Mouse (Mus musculus): ENCODE measurements around the gene Zc3h7a.
"Not testable (repeated sequence)": the region's sequence is repeated elsewhere in the genome, so short reads cannot be mapped to it uniquely, and the experiment has no call there.

The Zc3h7a gene

DNA sequence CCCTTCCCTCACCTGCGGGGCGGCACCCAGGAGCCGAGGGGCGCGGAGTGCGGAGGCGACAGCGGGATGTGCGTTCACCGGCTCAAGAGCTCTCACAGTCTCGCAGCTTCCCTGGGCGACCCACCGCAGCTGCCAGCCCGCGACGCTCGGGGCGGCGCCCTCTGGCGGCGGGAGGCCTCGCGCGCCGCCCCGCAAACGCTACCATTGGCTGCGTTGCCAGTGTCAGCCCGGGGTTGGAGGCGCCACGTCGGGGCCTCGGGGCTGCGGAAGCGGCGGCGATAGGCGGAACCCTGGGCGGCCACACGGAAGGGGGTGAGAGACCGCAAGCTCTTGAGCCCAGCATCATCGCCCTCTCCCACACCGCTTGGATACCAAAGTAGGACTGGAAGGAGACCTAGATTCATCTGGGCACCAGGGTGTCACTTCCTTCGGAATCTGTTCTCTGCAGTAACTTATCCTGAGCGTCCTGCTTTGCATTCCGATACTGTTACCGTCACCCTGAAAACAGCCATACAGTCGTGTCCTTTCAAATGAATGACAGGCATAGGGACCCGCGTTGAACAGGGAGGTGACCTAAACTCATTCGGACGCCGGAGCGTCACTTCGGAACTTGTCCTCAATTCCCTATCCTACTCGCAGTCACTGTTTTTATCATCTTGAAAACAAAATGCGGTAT lies at the start of gene Zc3h7a:
Gene Zc3h7a (minus strand): TSS at position 186 of the 676 bp plus-strand sequence.
- DNase-seq (ENCODE audit: low spot score in 2 of 2) = peak; percentile 79 to 92

DNA sequence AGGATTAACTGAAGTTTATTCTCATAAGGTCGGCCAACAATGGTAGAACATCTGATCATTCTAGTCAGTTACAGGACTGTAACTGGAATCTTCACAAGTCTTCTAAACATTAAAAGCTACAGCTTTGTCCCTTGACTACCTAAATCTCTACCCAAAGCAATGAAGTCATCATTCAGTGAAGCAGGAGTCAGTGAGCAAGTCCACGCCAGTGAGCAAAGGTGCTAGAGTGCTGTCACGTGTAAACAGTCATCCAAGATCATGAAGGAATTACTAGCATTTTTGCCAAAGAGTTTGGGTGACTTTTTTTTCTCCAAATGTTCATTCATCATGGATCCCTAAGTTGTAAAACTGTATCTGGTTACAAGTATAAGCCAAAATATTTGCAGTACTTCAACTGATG lies 41.6 kb upstream of the Zc3h7a start:
- no peak for DNase-seq (ENCODE audit: low spot score in 2 of 2)

DNA sequence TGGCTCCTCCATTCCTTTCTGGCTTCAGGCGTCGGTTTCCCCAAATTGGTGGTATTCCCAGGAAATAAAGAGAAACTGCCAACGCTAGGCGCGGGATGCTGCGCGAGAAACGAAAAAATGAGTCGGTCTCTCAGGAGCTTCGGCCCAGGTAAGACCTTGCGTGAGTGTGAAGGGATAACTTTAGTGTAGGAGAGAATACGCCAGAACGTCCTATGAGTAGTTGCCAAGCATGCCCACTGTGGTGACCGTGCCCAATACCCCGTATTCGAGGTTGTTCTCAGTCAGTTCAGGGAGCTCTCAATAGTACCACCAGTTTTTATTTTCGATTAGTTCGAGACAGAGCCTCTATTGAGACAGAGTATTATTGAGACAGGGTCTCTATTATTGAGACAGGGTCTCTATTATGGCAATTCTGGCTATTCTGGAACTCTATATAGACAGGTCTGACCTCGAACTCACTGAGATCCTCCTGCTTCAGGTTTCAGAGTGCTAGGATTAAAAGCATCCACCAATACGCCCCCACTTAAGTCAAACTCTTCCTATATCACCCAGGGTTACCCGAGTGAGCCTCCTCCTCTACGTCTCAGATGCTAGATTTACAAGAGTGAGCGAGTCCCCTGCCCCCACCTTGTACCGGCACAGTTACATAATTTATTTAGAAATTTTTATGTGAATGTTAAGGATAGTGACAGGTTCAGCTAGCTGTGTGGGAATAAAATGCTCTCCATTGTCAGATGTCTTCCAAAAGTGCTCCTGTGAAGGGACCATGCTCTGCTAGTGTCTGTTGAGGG lies 27.6 kb upstream of the Zc3h7a start:
- peak; percentile 16 to 19 for DNase-seq (ENCODE audit: low spot score in 2 of 2)

DNA sequence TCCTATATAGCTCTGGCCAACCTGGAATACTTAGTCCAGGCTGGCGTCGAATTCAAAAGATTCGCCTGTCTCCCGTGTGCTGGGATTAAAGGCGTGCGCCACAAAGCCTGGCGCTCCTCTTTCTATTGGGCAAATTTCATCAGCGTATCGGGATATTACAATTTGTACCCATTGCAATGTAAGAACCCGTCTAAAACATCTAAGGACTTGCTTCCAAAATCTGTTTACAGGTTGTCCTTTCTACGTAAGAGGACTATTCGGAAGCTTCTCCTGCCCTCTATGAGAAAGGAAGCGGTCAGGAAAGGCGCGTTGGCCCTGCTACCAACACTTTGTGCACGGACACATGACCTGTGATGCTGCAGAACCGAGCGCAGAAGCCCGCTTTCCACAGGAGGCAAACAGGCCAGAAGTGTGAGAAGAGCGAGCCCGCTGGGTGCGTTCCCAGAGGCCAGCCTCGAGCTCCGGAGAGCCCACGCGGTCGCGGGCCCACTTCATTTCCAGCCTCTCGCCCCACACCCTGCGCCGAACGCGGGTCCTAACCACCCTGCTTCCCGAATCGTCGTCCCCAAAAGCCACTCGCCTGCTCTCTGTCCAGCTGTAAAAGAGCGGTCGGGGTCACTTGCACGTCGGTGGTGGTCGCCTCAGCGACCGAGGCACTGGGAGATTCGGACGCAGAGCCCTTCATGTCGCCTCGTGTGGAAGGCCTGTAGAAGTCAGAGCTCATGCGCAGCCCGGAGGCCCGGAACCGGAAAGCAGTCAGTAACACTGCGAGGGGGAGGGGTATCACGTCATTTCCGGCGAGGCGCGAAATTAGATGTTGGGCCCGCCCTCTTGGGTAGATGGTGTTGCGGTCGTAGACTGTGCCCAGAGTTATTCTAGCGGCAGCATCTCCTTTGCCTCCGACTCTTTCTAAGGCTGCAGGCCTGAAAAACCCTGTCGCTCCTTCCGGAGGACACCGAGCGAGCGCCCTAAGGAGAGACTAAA lies 26.7 kb upstream of the Zc3h7a start, which contains the start of gene Rsl1d1:
Gene Rsl1d1 (minus strand): TSS at position 761 of the 984 bp plus-strand sequence.
- DNase-seq (ENCODE audit: low spot score in 2 of 2) = peak; percentile 81 to 94

DNA sequence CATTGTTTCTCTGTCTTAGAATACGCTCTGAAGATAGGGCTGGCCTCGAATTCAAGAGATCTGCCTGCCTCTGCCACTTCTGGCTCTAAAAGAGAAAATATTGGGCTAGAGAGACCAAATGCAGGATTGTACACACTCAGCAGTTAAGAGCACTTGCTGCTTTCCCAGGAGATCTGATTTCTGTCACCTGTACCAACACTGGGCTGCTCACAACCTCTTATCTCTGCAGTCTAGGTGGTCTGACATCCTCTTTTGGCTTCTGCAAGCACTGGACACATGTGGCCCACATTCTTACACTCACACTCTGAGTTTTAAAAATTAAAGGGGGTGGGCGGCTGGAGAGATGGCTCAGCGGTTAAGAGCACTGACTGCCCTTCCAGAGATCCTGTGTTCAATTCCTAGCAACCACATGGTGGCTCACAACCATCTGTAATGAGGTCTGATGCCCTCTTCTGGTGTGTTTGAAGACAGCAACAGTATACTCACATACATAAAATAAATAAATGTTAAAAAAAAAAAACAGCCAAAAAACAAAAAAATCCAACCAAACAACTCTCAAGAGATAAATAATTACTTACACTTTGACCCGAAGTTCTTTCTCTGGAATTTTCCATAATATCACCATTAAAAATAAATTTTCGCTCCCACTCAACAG lies 25.7 kb upstream of the Zc3h7a start:
- DNase-seq (ENCODE audit: low spot score in 2 of 2) = no peak

DNA sequence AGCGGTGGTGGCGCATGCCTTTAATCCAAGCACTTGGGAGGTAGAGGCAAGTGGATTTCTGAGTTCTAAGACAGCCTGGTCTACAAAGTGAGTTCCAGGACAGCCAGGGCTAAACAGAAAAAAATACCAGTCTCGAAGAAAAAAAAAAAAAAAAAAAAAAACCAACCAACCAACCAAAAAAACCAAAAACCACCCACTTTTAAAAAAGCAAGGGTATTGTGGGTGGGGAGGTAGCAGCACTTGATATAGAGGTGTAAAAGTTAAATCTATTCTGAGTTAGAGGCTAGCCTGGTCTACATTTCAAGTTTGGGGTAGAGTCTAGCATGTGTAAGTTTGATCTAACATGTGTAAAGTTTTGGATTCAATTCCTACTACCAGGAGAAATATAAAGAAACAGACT lies 24.1 kb upstream of the Zc3h7a start:
- DNase-seq (ENCODE audit: low spot score in 2 of 2) = no peak

DNA sequence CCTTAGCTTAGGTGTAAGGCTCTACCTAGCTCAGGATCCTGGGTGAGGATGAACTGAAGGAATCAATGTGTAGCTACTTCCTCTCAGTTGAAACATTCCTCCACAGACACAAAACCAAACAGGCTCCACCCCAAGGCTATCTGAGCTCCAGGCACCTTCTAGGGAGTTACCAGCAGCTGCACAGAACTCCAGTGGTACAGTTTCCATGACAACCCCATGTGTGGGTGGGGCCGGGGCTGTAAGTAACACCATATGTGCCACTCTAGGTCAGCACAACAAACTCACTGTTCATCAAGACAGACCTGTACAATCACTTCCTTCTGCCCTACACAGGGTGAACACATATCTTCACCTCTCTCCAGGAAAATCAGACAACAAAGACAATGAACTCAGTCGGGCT lies 22.3 kb upstream of the Zc3h7a start:
- peak in 1 of 2 experiments; percentile 47 for DNase-seq (ENCODE audit: low spot score in 2 of 2)

DNA sequence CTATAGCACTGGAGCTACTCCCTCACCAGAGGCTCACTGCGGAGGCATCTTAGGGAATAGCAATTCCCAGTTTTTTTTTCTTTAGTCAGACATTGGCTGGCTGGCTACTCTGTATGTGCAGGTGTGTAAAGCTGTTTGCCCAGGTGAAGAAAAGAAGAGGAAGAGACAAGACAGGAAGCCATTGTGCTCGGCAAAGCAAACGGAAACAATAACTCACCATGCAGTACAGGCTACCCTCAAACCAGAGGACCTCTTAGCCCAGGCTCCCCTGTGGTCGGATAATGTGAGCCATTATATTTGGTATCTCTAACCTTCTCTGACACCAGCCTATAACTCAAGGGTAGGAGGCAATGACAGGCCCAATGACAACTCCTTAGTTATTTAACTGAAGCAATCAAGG lies 20.9 kb upstream of the Zc3h7a start:
- no peak for DNase-seq (ENCODE audit: low spot score in 2 of 2)

DNA sequence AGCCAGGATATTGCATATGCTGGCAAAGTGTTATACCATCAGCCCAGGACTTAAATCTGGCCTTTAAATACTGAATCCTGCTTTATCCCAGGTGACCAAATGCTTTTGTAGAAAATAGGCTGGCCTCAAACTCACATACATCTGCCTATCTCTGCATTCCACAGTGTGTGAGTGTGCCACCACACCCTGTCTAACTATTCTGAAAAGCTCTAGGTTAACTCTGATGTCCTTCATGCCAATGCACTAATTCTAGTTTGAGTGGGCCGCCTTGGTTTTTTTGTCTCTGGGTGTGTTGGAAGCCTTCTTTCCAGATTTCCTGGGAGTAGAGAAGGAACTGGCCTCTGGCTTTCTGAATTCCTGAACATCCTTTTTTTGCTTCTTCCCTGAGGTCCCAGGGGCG lies 17.0 kb upstream of the Zc3h7a start:
- DNase-seq (ENCODE audit: low spot score in 2 of 2) = no peak

DNA sequence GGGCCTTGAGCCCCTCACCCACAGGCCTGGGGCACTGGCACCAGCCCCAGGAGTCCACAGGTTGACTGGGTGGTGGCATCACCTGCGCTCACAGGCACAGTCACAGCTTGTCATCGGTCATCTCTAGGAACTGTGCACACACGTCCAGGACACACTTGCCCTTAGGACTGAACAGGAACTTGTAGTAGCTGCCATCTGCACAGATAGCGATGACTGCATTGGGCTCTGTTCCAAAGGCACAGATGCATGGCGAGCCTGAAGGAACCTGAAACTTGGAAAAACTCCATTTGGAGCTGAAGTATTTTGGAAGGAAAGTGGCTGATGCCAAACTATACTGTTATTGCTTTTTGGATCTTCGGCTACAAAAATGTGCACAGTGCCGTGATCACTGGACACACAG lies 14.0 kb upstream of the Zc3h7a start:
- DNase-seq (ENCODE audit: low spot score in 2 of 2) = no peak

DNA sequence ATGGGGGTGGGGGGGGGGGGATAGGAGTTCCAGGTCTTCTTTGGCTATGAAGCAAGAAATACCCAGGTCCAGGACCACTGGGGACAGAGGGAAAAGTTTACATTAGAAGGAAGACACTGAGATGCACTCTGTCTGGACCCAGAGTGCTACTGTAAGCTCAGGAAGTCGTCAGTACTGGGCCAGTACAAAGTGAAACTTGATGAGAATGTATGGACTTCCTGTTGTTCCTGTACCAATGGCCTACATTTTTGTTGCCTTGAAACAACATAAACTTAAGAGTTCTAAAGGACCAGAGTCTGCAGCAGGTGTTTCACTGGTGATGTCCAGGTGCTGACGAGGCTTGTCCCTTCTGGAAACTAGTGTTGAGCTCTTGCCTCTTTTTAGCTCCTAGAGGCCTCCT lies 1.2 kb upstream of the Zc3h7a start:
- DNase-seq (ENCODE audit: low spot score in 2 of 2) = no peak

DNA sequence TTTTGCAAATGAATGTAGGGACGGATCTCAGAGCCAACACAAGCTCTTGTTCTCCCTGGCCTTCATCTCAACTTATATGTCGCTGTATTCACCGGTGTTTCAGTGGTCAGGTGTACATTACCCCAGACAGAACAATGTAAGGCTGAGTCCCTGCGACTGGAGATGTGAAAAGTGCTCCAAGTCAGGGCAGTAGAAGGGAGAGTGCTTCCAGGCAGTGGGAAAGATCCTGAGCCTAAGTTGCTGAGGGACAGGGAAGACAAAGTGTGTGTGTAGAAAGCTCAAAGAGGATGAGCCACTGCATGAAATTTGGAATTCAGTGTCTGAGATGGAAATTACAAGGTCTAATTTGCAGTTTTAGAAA lies 671 bp upstream of the Zc3h7a start:
- no peak for DNase-seq (ENCODE audit: low spot score in 2 of 2)

DNA sequence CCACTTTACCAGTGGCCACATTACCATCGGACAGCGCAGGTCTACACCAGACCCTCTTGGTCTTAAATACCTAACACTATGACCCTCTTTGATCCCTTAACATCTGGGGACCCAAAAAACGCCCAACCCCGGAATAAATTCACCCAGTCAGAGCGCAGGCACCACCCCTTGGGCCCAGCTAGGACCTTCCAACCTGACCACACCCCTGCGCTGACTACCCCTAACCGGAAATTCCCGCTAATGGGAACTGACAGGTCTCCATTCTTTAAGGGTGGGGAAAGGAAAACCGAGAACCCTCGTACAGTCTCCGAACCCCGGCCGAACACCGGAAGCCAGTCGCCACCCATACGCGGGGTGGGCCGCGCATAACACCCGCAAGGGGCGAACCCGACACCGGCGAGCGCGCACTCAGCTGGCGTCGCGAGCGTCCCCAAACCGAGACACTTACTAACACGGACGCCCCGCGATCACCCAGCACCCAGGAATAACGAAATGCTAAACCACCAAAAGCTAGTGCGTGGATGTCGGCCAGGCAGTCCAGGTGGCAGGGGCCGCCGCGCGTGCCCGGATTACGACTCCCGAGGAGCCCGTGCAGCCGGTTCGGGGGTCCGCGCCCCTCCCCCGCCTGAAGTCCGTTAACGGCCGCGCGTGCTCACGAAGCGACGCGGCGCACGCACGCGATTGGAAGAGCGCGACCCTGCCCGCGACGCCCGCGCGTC lies 545 bp downstream of the Zc3h7a start:
- DNase-seq (ENCODE audit: low spot score in 2 of 2) = peak; percentile 72 to 76

DNA sequence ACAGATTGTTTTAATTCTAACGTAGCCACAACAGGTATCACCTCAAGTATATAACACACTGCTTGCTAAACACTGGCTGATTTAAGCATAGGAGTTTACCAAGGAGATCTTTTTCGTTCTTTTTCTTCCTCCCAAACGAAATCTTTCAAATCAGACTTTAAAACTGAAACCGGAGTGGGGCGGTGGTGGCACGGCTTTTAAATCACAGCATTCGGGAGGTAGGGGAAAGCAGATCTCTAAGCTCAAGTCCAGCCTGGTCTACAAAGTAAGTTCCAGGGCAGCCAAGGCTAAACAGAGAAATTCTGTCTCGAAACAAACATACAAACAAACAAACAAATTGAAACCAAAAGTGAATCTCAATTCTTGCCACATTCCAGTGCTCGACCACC lies 1.1 kb downstream of the Zc3h7a start:
- peak in 1 of 2 experiments; percentile 21 for DNase-seq (ENCODE audit: low spot score in 2 of 2)

DNA sequence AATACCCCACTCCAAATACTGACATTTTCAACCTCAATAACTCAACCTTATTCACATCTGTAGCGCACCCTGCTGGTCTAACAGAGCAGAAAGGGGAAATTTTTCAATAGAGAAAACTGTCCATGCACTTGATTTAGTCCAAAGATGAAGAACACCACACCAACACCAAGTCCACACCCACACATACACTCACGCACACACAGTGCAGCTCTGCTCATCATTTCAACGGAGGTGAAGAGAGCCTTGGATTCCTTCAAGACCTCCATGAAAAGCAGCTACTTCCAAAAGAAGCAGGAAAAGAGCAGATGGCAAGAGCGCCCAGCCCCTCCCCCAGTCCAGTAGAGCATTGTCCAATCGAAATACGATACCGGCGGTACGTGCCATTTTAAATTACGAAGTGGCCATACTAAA lies 1.5 kb downstream of the Zc3h7a start:
- peak; percentile 49 to 82 for DNase-seq (ENCODE audit: low spot score in 2 of 2)

DNA sequence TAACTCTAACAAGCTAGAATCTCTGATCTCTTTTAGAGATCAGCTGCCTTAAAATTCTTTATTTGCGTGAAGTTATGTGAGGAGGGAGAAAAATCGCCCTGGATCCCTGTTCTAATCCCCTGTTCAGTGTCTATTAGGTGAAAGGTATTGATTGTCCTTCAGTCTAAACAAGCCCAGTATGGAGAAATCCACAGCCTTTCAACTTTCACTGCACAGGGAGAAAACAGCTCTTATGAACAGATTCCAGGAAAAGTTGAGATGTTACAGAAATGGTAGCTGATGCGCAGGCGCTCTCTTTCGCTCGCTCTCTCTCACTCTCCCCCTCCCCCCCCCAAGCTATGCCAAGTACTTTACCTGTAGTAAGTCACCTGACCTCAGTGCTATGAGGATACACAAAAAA lies 4.5 kb downstream of the Zc3h7a start:
- no peak for DNase-seq (ENCODE audit: low spot score in 2 of 2)

DNA sequence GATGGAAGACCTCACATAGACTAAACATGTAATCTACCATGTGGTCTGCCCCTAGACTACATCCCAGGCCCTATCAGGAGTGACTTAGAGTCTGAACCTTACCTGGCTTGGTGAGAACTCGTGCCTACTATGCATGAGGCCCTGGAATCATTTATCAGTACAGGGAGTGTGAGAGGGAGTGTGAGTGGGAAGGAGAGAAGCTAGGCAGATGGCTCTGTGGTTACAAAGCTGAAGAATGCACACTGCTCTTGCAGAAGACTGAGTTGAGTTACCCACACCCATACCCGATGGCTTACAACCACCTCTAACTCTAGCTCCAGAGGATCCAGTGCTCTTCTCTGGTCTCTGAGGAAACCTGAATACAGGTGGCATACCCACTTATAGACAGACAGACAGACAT lies 9.8 kb downstream of the Zc3h7a start:
- DNase-seq (ENCODE audit: low spot score in 2 of 2) = no peak

DNA sequence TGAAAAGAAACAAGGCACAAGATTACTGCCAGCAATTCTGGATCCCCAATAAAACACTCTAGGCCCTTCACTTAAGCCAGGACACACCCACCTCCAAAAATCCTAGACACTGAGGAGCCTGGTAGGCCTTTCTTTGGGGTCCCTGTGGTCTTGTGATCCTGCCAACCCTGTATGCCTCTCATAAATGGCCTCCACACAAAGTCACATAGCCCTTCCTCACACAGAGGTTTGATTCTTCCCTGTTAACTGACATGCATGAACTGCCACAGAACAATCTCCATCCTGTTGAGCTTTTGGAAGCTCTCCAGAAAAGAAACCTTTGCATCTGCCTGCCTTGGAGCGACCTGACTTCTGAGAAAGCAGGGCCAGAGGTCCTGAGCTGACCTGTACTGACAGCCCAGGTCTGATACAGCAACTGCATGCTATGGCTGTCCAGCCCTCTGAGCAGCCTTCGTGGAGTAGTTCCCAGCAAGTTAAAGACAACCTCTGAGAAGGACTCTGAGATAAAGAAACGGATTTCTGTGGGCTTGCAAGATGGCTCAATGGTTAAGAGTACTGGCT lies 11.4 kb downstream of the Zc3h7a start:
- no peak for DNase-seq (ENCODE audit: low spot score in 2 of 2)

DNA sequence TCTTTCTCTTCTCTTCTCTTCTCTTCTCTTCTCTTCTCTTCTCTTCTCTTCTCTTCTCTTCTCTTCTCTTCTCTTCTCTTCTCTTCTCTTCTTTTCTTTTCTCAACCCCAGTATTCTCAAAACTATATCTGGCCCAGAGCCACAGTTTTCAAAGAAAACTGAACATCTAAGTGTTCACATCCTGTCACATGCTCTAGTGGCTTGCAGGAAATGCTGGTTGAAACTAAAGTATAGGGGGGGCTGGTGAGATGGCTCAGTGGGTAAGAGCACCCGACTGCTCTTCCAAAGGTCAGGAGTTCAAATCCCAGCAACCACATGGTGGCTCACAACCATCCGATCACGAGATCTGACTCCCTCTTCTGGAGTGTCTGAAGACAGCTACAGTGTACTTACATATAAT lies 18.5 kb downstream of the Zc3h7a start:
- not testable (repeated sequence) for DNase-seq (ENCODE audit: low spot score in 2 of 2)

DNA sequence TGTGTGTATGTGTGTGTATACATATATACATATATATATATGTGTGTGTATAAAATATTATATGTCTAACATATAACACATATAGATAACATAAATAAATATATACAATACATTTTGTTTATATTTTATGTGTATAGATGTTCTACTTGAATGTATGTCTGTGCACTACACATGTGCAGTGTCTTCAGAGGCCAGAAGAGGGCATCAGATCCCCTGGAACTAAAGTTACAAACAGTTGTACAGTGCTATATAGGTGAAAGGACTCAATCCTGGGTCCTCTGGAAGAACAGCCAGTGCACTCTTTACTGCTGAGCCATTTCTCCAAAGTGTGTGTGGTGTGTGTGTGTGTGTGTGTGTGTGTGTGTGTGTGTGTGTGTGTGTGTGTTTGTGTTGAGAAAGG lies 21.7 kb downstream of the Zc3h7a start:
- peak in 1 of 2 experiments; percentile 35 for DNase-seq (ENCODE audit: low spot score in 2 of 2)

Measured in spleen, postnatal 10 days (tissue).